Mouse (Mus musculus): ENCODE data around the gene Krtap6-2.

The Krtap6-2 gene

GRCm38 (mm10) chr16:89420011-89420410, at the start of gene Krtap6-2:
Gene Krtap6-2, minus strand, starts transcription at chr16:89420111.
- DNase-seq = no peak

- no peak for DNase-seq
Measured at GRCm38 (mm10) chr16:89461189-89461588, 41.3 kb upstream of the Krtap6-2 start.

- no peak for DNase-seq
Measured at GRCm38 (mm10) chr16:89429586-89429985, 9.7 kb upstream of the Krtap6-2 start.

GRCm38 (mm10) chr16:89425310-89425709, 5.4 kb upstream of the Krtap6-2 start:
- DNase-seq = no peak

GRCm38 (mm10) chr16:89416311-89416710, 3.6 kb downstream of the Krtap6-2 start:
- no peak for DNase-seq

- no peak for DNase-seq
Measured at GRCm38 (mm10) chr16:89410345-89411068, 9.4 kb downstream of the Krtap6-2 start.

GRCm38 (mm10) chr16:89403768-89404167, 16.1 kb downstream of the Krtap6-2 start, which contains the start of gene Krtap21-1:
Gene Krtap21-1, minus strand, starts transcription at chr16:89403868.
- DNase-seq = no peak

- DNase-seq = no peak
Measured at GRCm38 (mm10) chr16:89372734-89373461, 47.0 kb downstream of the Krtap6-2 start.

Measured in lung, postnatal 10 days (tissue).